Mouse (Mus musculus): ENCODE measurements at regions not wholly inside any gene's neighbourhood (a gene's known extent, or its start where the extent isn't known, plus 50 kb on each side); places are given as distances from the start of the nearest gene placed in this dataset.

DNA sequence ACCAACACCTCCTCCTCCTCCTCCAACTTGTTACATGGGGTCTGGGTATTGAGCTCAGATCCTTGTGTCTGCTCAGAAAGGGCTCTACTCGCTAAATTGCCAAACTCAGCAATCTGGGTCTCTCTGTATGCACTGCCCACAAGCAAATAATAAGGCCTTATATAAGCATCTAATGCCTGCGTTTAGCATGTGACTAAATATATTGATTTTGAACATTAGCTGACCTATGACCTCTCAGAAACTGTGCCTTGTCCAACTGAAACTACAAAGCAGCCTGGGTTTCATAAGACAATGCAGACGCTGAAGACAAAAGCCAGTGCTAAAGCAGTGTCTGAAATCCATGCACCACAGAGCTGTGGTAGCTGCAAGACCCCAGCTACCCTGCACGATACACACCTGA lies 206.3 kb upstream of the Mkln1 start:
- DNase-seq (ENCODE audit: low spot score) = no peak

DNA sequence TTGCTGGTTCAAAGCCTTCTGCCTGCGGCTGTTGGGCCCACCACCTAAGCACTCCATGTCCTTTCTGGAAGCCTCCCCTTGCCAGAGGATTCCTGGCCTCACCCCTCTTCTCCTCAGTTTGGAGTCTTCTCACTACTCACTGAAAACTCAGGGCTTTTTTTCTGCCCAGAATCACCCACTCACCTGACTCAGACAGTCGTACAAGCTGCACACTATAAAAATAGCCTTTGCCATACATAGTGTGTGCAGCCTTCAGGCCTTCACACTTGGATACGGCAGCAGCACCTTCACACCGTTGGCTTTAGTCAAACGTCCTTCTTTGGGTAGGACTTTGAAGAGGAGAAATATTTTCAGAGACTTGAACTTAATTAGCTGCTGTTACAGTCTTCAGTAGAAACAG lies 205.3 kb upstream of the Mkln1 start:
- DNase-seq (ENCODE audit: low spot score) = no peak

DNA sequence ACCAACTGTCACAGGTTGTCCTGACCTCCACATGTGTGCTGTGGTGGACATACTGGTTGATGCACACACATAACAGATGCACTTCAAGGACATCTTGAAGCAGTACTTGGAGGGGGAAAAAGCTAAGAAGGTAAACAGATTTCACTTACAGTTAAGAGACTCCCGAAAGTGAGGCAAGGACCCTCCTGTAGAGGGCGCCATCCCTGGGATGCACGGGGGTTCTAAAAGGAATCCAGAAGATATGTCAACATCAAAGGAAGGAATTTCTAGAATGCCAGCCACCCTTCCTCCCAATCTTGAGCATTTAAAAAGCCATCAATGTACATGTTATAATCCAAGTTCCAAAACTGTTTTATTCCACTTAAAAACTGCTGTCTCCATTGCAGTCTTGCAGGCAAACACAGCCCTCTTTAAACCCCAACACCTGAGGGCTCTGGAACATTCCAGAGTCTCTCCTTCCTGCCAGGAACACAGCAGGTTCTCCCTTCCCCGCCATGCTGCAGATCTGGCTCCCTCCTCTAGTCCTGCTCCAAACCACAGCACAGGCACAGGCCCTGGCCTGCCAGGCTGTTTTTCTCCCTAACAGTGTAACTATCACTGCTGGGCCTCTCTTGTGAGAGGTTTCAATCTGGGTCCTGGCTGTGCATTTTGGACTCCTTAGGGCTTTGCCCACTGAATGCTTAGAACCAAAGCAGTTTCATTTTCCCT lies 200.8 kb upstream of the Mkln1 start:
- no peak for DNase-seq (ENCODE audit: low spot score)

DNA sequence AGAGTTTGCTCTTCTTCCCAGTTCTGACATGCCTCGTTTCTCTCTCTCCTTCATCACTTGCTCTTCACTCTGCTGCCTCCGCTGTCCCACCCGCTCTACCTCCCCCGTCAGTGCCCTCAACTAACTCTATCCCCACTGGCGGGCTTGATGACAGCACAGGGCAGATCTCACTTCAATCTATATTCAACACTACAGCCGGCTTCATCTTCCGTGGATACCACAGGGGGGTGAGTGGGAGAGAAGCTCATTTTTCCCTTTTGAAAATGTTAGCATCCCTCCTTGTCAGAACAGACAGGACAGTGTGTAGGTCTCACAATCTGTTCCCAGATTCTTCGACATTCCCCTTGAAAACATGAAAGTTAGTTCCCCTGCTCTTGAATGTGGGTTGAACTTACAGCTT lies 200.2 kb upstream of the Mkln1 start:
- DNase-seq (ENCODE audit: low spot score) = no peak

DNA sequence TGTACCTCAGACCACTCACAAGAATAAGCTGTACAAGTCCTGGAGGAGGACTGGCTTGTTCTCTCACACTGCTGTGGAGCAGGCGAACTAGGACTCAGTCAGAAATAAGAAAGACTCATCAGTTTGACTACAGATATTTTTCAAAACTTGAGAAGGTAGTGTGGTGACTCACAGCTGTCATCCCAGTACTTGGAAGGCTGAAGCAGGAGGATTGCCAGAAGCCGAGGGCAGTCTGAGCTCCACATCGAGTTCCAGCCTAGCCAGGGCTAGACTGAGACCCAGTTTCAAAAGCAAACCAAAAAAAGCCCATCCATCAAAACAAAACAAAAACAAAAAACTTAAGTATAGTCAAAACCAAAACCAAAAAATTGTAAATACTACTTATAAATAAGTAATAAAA lies 197.8 kb upstream of the Mkln1 start:
- DNase-seq (ENCODE audit: low spot score) = no peak

DNA sequence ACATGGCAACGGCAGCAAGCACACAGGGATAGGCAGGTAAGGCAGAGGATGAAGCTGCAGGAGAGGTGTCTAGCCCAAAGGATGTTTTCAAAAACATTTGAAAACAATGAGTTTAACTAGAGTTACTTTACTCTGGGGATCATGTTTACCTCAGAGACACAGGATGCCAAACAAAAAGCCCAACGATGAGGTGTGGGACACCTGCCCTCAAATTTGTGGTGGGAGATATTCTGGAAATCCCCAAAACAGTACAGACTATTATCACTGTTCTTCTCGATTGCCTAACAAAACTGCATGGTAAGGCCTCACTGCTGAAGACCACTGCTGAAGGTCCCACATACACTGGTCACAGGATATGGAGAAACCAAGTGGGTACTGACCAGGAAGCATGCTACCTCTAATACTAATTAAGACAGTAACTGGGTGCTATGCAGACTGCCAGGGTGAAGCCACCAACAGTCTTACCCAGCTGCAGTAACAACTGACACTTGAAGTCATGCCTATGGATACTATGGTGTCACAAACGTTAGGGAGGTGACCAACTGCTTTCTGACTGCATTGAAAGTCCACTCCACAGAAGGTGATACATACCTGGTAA lies 197.1 kb upstream of the Mkln1 start:
- no peak for DNase-seq (ENCODE audit: low spot score)

DNA sequence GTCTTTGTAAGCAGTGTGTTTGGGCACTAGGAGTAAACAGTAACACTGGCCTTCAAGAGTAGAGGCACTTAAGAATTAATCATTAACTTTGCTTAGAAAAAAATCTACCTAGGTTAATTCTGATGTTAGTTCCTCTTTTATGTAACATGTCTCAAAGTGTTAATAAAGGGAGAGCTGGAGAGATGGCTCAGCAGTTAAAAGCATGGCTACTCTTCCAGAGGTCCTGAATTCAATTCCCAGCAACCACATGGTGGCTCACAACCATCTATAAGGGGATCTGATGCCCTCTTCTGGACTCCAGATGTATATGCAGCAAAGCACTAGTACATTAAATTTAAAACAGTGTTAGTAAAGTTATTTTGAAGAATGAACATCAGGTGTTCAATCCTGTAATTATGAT lies 195.9 kb upstream of the Mkln1 start:
- no peak for DNase-seq (ENCODE audit: low spot score)

DNA sequence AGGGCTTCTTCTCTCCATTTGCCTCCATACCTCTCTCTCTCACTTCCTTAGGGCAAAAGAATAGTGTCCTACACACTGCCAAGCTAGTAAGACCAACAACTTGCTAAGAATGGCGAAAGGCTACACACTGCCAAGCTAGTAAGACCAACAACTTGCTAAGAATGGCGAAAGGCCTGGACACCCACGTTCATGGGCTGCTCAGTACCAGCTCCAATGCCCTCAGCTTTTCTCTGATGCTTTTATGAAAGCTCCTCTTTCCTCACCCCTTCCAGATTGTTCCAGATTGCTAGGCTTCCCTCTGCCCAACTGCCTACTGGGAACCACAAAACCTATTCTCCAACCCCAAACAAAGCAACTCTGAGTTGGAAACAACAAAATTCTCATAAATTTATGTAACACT lies 194.1 kb upstream of the Mkln1 start:
- no peak for DNase-seq (ENCODE audit: low spot score)

DNA sequence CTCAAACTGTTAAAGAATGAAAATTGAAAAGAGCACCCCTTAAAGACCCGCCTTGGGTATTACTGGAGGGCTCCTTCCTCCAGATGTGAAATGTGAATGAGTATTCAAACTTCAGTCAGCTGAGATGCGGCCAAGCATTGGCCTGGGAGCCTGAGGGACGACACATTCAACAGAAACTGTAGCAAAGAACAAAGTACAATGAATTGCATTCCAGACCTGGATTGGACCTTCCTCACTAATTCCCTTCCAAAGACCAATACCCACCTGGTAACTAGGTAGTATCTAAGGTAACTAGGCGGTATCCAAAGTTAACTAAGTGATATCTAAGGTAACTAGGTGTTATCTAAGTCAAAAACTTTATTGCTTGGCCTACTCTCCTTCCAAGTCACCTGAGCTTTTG lies 193.7 kb upstream of the Mkln1 start:
- DNase-seq (ENCODE audit: low spot score) = no peak

DNA sequence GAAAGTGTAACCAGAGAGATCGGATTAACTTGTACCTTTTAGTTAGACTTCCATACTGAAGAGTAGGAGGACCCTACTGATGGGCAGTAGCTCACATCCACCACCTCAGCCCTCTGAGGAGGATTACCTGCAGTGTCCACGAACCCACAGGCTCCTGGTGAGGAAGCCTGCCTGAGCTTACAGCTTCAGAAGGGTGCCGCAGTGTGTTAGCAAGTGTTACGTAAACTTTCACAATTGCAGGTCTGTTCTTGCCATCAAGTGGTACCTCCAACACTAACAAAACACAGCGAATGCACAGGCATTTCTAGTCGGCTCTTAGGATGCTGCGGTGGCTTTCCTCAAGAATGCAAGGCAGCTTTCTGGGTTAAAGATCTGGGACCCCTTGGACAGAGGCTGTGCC lies 192.4 kb upstream of the Mkln1 start:
- no peak for DNase-seq (ENCODE audit: low spot score)

DNA sequence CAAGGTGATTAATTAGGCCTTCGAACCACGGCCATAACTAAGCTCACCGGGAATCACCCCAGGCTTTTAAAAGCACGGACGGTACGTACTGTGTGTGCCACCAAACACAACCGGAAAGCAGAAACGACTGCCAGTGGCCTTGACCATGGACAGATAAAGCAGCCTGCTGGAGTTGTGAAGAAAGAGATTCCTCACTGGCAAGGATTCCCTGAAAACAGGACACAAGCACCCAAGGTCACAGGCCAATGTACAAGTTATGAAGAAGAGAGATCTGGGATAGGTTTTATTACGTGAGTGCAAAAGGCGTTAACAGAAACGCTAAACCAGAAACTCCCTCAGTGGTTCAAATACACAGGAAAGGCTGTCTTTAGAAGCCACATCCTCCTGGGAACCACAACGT lies 191.3 kb upstream of the Mkln1 start:
- DNase-seq (ENCODE audit: low spot score) = no peak

DNA sequence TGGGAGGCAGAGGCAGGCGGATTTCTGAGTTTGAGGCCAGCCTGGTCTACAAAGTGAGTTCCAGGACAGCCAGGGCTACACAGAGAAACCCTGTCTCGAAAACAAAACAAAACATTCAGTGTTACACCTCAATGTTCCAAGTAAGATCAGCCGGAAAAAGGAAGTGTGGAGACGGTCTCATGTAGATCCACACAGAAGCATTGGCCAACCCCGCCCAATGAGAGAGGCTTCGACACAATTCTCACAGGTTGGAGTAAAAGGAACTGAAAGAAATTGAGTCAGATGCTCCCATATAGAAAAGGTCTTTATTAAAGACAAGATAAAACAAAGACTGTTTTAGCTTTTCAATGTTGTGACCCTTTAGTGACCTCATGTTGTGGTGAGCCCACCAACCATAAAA lies 190.3 kb upstream of the Mkln1 start:
- no peak for DNase-seq (ENCODE audit: low spot score)

DNA sequence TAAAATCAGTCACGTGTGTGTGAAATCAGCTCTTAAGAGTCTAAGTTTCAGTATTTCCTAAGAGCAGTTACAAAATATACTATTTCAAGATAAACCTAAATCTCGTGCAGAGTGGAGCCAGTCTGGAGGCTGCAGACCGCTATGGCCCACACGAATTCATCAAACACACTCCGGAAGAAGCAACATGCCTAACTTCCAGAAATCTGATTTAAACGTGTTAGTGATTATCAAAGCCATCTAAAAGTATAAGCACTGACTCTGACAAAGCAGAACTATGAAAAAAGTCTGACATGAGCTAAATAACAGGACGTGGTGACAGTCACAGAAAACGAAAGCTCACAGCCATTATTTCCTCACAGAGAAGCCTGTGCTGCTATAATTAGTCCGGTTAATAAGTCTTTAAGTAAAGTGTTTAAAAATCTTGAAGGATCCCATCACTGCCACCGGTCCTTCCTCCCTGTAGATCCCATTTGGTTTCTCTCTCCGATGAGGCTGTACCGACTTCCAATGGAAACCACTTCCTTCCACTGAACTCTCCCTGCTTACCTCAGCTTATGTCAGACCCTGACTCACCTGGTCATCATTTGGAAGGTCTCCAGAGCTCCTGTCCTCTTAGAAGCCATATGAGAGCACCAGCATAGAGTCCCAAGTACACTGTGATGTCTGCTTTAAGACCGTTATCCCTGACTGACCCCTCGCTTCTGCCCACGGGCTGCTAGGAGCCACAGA lies 189.0 kb upstream of the Mkln1 start:
- no peak for DNase-seq (ENCODE audit: low spot score)

DNA sequence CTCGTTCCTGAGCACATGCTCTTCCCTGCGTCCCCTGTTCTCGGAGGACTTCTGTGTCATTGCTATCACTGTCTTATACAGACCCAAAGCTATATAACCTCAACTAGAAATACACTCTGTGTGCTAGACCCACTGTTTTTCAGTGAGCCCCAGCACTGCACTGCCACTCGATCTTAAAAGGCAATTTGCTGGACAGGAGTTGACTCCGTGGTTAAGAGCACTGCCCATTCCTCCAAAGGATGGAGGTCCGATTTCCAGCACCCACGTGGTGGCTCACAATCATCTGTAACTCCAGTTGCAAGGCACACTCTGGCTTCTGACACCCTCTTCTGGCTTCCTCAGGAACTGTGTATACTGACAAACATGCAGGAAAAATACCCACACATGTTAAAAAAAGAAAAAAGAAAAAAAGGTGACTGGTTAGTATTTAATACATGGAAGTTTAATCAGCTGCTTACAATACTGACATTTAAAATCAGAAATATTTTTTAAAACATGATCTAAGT lies 188.3 kb upstream of the Mkln1 start:
- DNase-seq (ENCODE audit: low spot score) = no peak

DNA sequence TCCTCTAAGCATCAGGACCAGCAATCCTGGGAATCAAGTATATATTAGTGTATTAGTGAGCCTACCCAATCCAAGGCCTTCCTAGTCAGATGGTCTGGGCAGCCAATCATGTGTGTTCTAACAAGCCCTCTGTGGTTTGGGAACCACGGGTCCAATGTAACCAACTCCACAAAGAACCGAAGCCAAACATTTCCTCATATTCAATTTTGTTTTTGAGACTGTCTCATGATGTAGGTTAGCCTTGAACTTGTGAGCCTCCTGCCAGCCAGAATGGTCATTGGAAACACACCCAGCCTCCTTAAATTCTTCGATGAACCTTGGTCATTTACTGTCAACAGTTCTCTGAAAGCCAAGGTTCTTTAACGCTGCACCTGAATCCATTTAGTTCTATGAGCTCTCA lies 187.4 kb upstream of the Mkln1 start:
- no peak for DNase-seq (ENCODE audit: low spot score)

DNA sequence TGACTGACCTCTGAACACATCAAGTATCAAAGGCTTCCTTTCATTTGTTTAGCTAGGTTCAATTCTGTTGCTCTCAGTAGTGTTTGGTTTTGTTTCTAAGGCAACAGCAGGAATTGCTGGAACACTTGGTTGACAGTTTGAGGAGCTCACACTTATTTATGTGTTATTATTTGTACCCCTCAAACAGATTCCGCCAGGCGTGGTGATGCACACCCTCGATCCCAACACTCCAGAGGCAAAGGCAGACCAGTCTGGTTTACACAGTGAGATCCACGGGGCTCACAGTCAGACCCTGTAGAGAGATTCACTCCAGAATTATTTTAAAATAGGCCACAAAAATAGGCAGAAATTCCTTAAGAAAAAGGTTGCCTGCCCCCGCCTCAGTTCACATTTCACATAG lies 186.9 kb upstream of the Mkln1 start:
- no peak for DNase-seq (ENCODE audit: low spot score)

DNA sequence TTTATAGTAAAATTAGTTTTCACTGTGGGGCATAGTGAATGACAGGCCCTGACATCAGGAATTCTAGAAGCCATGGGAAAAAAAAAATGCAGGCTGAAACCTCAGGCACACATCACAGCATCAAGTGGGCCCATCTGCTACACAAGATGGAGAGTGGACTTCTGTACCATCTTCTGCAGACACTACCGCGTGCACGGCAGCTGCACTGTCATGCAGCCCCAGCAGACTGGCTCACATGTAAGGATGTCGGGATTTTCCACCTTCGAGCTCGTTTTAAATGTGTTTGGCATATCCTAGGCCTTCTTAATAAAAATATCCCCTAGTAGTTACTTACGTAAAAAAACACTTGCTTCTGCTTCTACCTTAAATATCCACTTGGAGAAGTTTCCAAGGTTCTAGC lies 186.5 kb upstream of the Mkln1 start:
- DNase-seq (ENCODE audit: low spot score) = no peak

DNA sequence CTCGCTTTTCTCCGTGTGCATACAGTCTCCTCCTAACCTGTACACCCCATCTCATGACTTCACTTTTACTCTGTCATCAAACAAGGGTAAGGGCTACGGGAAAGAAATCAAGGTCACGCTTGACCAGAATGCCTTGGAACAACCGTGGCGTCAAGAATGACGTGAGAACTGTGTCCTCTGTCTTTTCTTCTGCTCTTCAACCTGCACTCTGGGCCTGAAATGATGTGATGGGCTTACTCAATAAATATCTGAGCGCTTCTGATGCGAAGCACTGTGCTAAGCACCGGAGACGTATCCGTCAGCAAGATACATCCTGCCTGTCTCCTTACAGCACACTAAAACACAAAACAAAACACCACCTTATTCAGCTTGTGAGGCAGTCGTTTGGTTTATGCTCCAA lies 185.8 kb upstream of the Mkln1 start:
- DNase-seq (ENCODE audit: low spot score) = no peak

DNA sequence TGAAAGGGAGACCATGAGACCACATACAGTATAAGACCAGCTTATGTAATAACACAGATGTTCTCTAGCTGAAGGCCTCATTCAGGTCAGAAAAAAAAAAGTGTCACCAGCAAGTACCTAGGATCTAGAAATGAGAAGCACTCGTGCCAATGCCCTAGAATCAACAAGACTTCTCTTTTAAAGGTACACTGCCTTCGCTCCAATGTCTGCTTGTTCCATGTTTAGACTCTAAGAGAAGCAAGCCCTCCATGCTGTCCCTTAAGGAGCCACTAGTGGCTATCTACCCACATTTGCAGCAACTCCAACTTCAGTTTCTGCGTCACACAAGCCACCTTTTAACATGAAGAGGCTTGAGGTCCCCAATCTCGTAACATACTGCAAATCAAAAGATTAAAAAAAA lies 185.4 kb upstream of the Mkln1 start:
- no peak for DNase-seq (ENCODE audit: low spot score)

DNA sequence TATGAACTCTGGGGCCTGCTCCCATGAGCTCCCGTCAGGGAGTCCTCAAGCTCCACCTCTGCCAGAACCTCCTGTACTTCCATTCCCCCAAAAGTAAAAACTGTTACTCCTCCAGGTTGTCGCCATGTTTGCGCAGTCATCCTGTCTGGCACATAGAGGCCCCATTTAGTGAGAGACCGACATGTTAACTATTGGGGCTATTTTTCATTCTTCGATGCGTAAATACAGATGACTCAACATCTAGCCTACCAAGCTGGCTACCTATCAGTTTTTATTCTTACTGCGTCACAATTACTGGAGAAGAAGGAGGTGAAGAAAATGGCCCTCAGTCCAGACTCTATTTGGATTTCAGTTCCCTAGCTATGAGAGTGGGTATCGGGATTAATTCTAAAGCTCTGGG lies 182.9 kb upstream of the Mkln1 start:
- DNase-seq (ENCODE audit: low spot score) = no peak

DNA sequence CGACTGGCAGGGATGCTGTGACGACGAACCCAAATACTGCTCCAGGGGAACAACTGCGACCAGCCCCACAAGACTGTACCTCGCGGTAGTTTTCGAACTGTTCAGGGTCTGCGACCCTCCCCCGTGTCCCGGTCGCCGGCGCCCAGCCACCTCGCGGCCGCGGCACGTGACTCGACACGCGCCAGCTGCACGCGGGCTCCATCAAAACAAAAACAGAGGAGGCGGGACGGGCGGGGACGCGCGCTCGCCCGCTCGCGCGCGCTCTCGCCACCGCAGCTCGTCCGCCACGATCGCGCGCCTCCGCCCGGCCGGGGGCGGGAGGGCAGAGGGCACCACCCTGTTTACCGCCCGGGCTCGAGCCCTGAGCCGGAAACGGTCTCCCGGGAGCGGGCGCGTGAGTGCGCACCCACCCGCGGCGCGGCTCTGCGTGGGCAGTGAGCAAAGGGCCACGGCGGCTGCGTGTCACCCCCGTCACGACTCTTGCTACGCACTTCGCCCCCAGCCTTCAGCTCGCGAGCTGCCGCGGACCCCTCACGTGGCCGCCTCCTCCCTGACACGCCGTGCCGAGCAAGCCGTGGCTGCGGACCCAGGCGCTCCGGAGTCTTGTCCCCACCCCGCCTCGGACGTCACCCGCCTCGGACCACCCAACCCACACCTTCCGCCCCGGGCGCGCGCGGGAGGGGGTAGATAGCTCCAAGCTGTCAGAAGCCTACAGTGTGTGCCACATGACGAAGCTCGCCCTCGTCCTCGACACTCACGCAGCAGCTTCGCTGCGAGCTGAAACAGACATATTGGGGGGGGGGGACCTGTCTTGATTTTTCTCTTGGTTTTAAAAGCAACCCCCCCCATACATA lies 182.1 kb upstream of the Mkln1 start:
- peak; percentile 19 for DNase-seq (ENCODE audit: low spot score)

DNA sequence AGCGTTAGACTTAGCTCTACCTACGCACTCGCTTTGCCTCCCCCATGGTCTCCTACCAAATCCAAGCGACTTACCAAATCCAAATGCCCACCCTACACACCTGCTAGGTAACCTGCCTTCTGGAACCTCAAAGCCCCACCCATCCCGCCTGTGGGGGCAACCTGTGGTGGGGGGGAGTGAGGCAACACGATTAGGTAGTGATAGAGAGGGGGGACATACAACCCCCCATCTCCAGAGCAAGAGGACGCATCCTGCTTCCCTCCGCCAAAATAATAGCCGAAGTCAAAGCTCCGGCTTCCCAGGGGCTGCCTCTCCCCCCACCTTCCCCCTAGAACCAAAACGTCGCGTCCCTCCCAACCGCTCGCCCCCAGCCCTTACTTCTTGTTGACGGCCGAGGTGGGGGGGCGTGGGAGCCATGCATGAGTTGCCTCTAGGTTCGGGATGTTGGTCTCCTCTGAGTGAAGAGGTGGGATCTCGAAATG lies 181.4 kb upstream of the Mkln1 start:
- DNase-seq (ENCODE audit: low spot score) = no peak

All from c-Kit-positive CD71-positive TER-119-positive erythroid progenitor cells, embryonic 14.5 days (primary cell).